Mouse (Mus musculus): Measurements from ENCODE around the gene Adcy10.

DNA sequence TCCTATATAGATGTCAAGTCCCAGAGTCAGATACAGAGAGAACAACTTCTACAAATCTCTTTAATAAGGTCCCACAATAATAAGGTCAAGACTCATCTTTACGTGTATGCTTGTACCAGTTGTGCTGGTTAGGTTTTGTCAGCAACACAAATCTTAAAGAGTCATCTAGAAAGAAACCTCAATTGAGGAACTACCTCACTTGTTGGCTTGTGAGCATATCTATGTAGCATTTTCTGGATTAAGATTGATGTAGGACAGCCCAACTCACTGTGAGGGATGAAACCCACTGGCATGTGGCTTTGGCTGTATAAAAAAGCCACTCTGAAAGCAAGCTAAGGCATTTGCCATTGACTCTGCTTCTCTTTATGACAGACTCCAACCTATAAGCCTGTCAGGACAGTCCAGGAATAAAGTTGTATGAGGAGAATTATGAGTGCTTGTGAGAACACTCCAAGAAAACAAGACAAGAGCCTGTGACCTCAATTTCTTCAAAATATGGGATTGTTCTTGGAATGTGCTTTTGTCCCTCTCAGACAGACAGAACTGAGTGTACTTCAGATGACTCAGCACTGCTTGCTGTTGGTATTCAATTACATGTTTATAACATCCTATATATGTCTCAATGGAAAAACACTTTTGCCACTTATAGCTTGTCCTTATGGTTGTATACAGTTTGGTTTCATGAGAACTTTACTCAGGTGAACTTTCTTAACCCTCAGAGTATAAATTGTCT is 46.5 kb upstream of the Adcy10 start:
- TF ChIP-seq CTCF (IDR thresholded peaks at IDR 0.05; ENCODE audit: borderline replicate concordance, insufficient read depth, low read length) (no peak), POLR2A (IDR thresholded peaks at IDR 0.05; ENCODE audit: low read depth, low read length) (no peak)

Data from embryonic fibroblast, embryonic 13.5 days (primary cell).